Mouse (Mus musculus) intestine, postnatal 0 days (tissue): ENCODE data around the gene Fgf2. TPM values are rescaled to one million over a fixed set of nuclear protein-coding genes. Genes with fewer than 3 reads are reported as not detected.

Experiments used
- ATAC-seq: fragments of 200-750 bp; cut with Nextera tagmentation; 2 replicates; pipeline ENCODE4 v1.8.0; 2017; ENCODE audit warnings: mild to moderate bottlenecking, moderate TSS enrichment, moderate library complexity
- H3K27ac ChIP-seq: fragments of 300-500 bp; sonication (generic); 2 replicates; pipeline ENCODE4 v1.5.1; 2014; ENCODE audit warnings: mild to moderate bottlenecking, low read depth, low read length, moderate library complexity
- H3K27me3 ChIP-seq: fragments of 300-500 bp; sonication (generic); replicated peaks from 2 replicates; pipeline ENCODE4 v1.6.1; 2014; ENCODE audit warnings: low read length, mixed read lengths; ENCODE audit not compliant: control insufficient read depth, insufficient read depth
- H3K36me3 ChIP-seq: fragments of 300-500 bp; sonication (generic); 2 replicates; pipeline ENCODE4 v1.6.1; 2014; ENCODE audit warnings: mild to moderate bottlenecking, moderate library complexity; ENCODE audit not compliant: control insufficient read depth, insufficient read depth
- H3K4me1 ChIP-seq: fragments of 300-500 bp; sonication (generic); replicated peaks from 2 replicates; pipeline ENCODE4 v1.6.1; 2014; ENCODE audit warnings: antibody characterized with exemption, low read length, mixed read lengths; ENCODE audit not compliant: control insufficient read depth, insufficient read depth
- H3K4me2 ChIP-seq: fragments of 300-500 bp; sonication (generic); replicated peaks from 2 replicates; pipeline ENCODE4 v1.6.1; 2014; ENCODE audit warnings: low read depth, mild to moderate bottlenecking, moderate library complexity
- H3K4me3 ChIP-seq: fragments of 300-500 bp; sonication (generic); 2 replicates; pipeline ENCODE4 v1.5.1; 2014; ENCODE audit warnings: low read depth, low read length
- H3K9ac ChIP-seq: fragments of 300-500 bp; sonication (generic); 2 replicates; pipeline ENCODE4 v1.6.1; 2014; ENCODE audit warnings: mild to moderate bottlenecking, low read depth, low read length
- H3K9me3 ChIP-seq: fragments of 300-500 bp; sonication (generic); 2 replicates; pipeline ENCODE4 v1.6.1; 2016; ENCODE audit warnings: mixed run types; ENCODE audit not compliant: control insufficient read depth
- CTCF ChIP-seq: sonication (generic); IDR thresholded peaks from 2 replicates; pipeline ENCODE4 v1.5.1; 2016; ENCODE audit warnings: low read depth, mild to moderate bottlenecking, control low read depth, antibody characterized with exemption, moderate library complexity
- WGBS: fragments of 180-500 bp; shearing (Covaris S2); extraction: QIAGEN DNeasy Blood & Tissue Kit; methylation state at CpG from one replicate; pipeline ENCODE4 v1.1.7; 2014; 5-methylcytosine and 5-hydroxymethylcytosine counted together
- polyA plus RNA-seq: library from polyadenylated mRNA; unstranded; fragments of >200 nt; fragmentation: Nextera tagmentation; extraction: Ambion mirVana; gene quantifications from 2 replicates; pipeline ENCODE4 v1.2.1, GENCODE M21; 2015

The Fgf2 gene
- polyA plus RNA-seq, 1 experiment from 2014 or later: 1.0 TPM

GRCm38 (mm10) chr3:37426069-37426468, 77.9 kb downstream of the Fgf2 start:
- no peaks in the 10 kb centered on the region for H3K27me3 ChIP-seq
- H3K36me3 ChIP-seq: peaks cover 21% of the 10 kb centered on the region; the same call in 1 of the 2 replicates
- no peak for ATAC-seq
- no peaks in the 10 kb centered on the region for H3K4me1 ChIP-seq
- no peak overlapping the region for H3K4me2 ChIP-seq
- TF ChIP-seq CTCF: no peak
- no peak overlapping the region for H3K9ac ChIP-seq
- no peak overlapping the region for H3K4me3 ChIP-seq
- H3K27ac ChIP-seq: no peak overlapping the region
- H3K9me3 ChIP-seq: no peaks in the 10 kb centered on the region
- 93% methylated on average over 3 of the region's 3 CpGs for WGBS

DNA sequence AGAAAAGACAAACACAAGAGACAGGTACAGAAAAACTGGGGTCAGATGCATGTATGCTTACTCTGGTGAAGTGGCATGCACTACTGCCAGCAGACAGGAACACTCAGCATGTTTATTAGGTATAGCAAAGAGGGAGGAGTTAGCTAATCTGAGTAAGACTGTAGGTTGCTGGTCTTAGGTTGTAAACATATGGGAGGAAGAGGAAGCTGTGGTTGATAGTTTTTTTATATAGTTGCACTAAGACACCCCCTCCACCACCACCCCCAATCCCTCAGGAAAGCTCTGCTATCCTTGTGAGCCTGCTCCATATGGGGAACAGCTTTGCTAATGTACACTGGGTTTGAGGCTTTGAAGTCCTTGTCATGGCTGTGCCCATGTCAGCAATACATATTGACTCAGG, 82.2 kb downstream of the Fgf2 start:
- TF ChIP-seq CTCF: no peak
- H3K4me3 ChIP-seq: no peak overlapping the region
- H3K9me3 ChIP-seq: no peaks in the 10 kb centered on the region
- no peaks in the 10 kb centered on the region for H3K27me3 ChIP-seq
- no peak for ATAC-seq
- H3K4me2 ChIP-seq: no peak overlapping the region
- no peak overlapping the region for H3K27ac ChIP-seq
- no peaks in the 10 kb centered on the region for H3K4me1 ChIP-seq
- H3K9ac ChIP-seq: no peak overlapping the region
- peaks cover 21% of the 10 kb centered on the region; the same call in 1 of the 2 replicates for H3K36me3 ChIP-seq

- 60% methylated on average over 1 of the region's 1 CpGs for WGBS
Measured at GRCm38 (mm10) chr3:37439770-37440169, 91.6 kb downstream of the Fgf2 start.

DNA sequence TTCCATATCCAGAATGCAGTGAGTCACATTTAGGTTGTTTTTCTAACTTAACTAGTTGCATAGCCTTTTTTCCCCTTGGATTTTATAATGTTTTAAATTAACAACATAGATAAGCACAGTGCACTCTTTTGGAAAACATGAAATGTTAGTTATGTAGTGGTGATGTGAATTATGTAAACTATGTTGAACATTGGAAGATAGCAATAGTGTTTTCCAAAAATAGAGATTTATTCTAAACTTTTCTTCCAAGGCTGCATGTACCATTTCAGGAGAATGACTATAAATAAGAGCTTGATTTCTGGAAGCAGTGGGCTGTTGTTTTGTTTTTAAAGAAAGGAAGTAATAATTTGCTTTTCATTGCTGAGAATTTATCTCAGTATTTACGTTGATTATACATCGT, 95.3 kb downstream of the Fgf2 start:
- Histone ChIP-seq H3K4me3 (no peak overlapping the region), H3K9me3 (no peaks in the 10 kb centered on the region), H3K4me1 (no peaks in the 10 kb centered on the region), H3K9ac (no peak overlapping the region), H3K36me3 (0 out of 2 replicates have a peak, but pooled peaks cover 12% of the 10 kb centered on the region), H3K27me3 (no peaks in the 10 kb centered on the region), H3K27ac (no peak overlapping the region), H3K4me2 (no peak overlapping the region)
- WGBS: 74% methylated on average over 2 of the region's 2 CpGs
- TF ChIP-seq CTCF: no peak
- no peak for ATAC-seq

More at GRCm38 (mm10) chr3:37439770-37440169, 91.6 kb downstream of the Fgf2 start:
- Histone ChIP-seq H3K4me3 (no peak overlapping the region), H3K9ac (no peak overlapping the region), H3K9me3 (no peaks in the 10 kb centered on the region), H3K36me3 (0 out of 2 replicates have a peak, but pooled peaks cover 5% of the 10 kb centered on the region), H3K27me3 (no peaks in the 10 kb centered on the region), H3K4me1 (no peaks in the 10 kb centered on the region), H3K4me2 (no peak overlapping the region), H3K27ac (no peak overlapping the region)
- ATAC-seq: no peak
- no peak for TF ChIP-seq CTCF

GRCm38 (mm10) chr3:37455992-37456391, 107.8 kb downstream of the Fgf2 start:
- no peak for TF ChIP-seq CTCF
- Histone ChIP-seq H3K27me3 (no peaks in the 10 kb centered on the region), H3K9me3 (no peaks in the 10 kb centered on the region), H3K27ac (no peak overlapping the region), H3K9ac (no peak overlapping the region), H3K4me3 (no peak overlapping the region), H3K4me2 (no peak overlapping the region), H3K4me1 (no peaks in the 10 kb centered on the region), H3K36me3 (no peaks in the 10 kb centered on the region)
- 61% methylated on average over 1 of the region's 1 CpGs for WGBS
- no peak for ATAC-seq

Other genes starting within 250 kb of the Fgf2 start
- 0.46 and 0.56 TPM in 2 replicates for gene Il2, start 222.4 kb upstream of the Fgf2 start, polyA plus RNA-seq
- gene Il21, start 115.7 kb upstream of the Fgf2 start, polyA plus RNA-seq: not detected in 2 replicates
- gene Bbs12, start 35.8 kb upstream of the Fgf2 start, polyA plus RNA-seq: 1.7 TPM in 2 replicates
- gene Cetn4, start 35.6 kb upstream of the Fgf2 start, polyA plus RNA-seq: 1.0 and 1.4 TPM in 2 replicates
- gene Spata5, start 71.5 kb downstream of the Fgf2 start, polyA plus RNA-seq: 13.1 and 15.9 TPM in 2 replicates
- 6.2 and 7.5 TPM in 2 replicates for gene Nudt6, start 71.9 kb downstream of the Fgf2 start, polyA plus RNA-seq